Mouse (Mus musculus) testis, adult 2 months (tissue): ENCODE data around the gene Ankfn1.

Source experiments
- CTCF ChIP-seq: fragments of 200-500 bp; IDR thresholded peaks from 2 replicates; pipeline ENCODE4 v1.5.1; 2012; ENCODE audit warnings: low read depth, mild to moderate bottlenecking, inconsistent platforms, low read length, moderate library complexity; ENCODE audit not compliant: control insufficient read depth, insufficient read depth, insufficient replicate concordance
- POLR2A ChIP-seq: fragments of 200-500 bp; IDR thresholded peaks from 2 replicates; pipeline ENCODE4 v1.6.1; 2012; ENCODE audit warnings: low read depth, mild to moderate bottlenecking, inconsistent platforms, low read length, moderate library complexity; ENCODE audit not compliant: control insufficient read depth

DNA sequence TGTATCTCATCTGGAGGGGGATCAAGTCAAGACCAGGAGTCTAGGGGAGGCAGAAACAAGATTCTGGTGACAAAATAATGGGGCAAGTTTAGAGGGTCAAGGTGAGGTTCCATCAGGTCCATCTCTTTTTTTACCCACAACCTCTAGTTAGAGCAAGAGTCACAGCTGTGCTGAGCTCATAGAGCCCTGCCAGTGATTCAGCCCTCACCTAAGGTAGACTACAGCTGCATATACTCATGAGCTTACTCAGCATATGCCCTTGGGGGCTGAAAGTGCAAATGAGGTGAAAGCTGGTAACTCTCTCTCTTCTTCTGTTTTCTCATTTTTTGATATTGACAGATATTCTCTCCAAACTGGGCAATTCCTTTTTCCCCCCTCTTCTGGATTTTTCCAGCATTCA lies 150.2 kb downstream of the Ankfn1 start:
- TF ChIP-seq POLR2A (no peak), CTCF (no peak)
